Mouse (Mus musculus) embryonic facial prominence, embryonic 10.5 days (tissue): ENCODE measurements around the gene Zfp472. TPM values are rescaled to one million over a fixed set of nuclear protein-coding genes. Genes with fewer than 3 reads are reported as not detected.

Experiments used
- DNase-seq: peaks from one replicate; pipeline ENCODE4 v3.0.0-alpha.2; 2017; ENCODE audit warnings: low spot score
- H3K27ac ChIP-seq: fragments of 300-500 bp; sonication (generic); replicated peaks from 2 replicates; pipeline ENCODE4 v1.5.1; 2016; ENCODE audit warnings: mild to moderate bottlenecking
- H3K27me3 ChIP-seq: fragments of 300-500 bp; sonication (generic); replicated peaks from 2 replicates; pipeline ENCODE4 v1.6.1; 2016; ENCODE audit warnings: low read depth, mild to moderate bottlenecking; ENCODE audit not compliant: poor library complexity, severe bottlenecking
- H3K36me3 ChIP-seq: fragments of 300-500 bp; sonication (generic); replicated peaks from 2 replicates; pipeline ENCODE4 v1.6.1; 2016; ENCODE audit warnings: mild to moderate bottlenecking, moderate library complexity
- H3K4me1 ChIP-seq: fragments of 300-500 bp; sonication (generic); 2 replicates; pipeline ENCODE4 v1.6.1; 2016
- H3K4me3 ChIP-seq: fragments of 300-500 bp; sonication (generic); 2 replicates; pipeline ENCODE4 v1.5.1; 2016; ENCODE audit warnings: mild to moderate bottlenecking, moderate library complexity
- H3K9me3 ChIP-seq: fragments of 300-500 bp; sonication (generic); 2 replicates; pipeline ENCODE4 v1.6.1; 2016; ENCODE audit warnings: mild to moderate bottlenecking
- WGBS: fragments of 180-500 bp; shearing (Covaris S2); methylation state at CpG from one replicate; pipeline ENCODE4 v1.1.7; 2016; 5-methylcytosine and 5-hydroxymethylcytosine counted together
- polyA plus RNA-seq: library from polyadenylated mRNA; unstranded; fragments of >200 nt; fragmentation: Nextera tagmentation; extraction: Ambion mirVana; gene quantifications from 2 replicates; pipeline ENCODE4 v1.2.1, GENCODE M21; 2016

Gene Zfp472
- 12.0 and 15.1 TPM in 2 replicates for polyA plus RNA-seq

GRCm38 (mm10) chr17:32965623-32966290, at the start of gene Zfp472:
Gene Zfp472 (plus strand): TSS chr17:32965814.
- Histone ChIP-seq H3K36me3 (no peaks in the 10 kb centered on the region), H3K4me3 (peak within 1 kb of the TSS; percentile 87), H3K27ac (peak within 1 kb of the TSS; percentile 78), H3K4me1 (peaks cover 16% of the 10 kb centered on the region), H3K9me3 (no peaks in the 10 kb centered on the region), H3K27me3 (no peaks in the 10 kb centered on the region)
- under 1% methylated on average over 33 of the region's 33 CpGs for whole genome bisulfite sequencing
- DNase-seq = peak; percentile 92

GRCm38 (mm10) chr17:32916075-32916474, 49.5 kb upstream of the Zfp472 start:
- DNase-seq = no peak
- H3K27ac ChIP-seq = no peak overlapping the region
- H3K27me3 ChIP-seq = no peaks in the 10 kb centered on the region
- H3K4me3 ChIP-seq = no peak overlapping the region
- H3K4me1 ChIP-seq = no peaks in the 10 kb centered on the region
- H3K9me3 ChIP-seq = peaks cover 8% of the 10 kb centered on the region; the same call in 1 of the 2 replicates
- 84% methylated on average over 1 of the region's 1 CpGs for WGBS
- no peaks in the 10 kb centered on the region for H3K36me3 ChIP-seq

GRCm38 (mm10) chr17:32917131-32917530, 48.5 kb upstream of the Zfp472 start, which contains the start of gene Cyp4f14:
Gene Cyp4f14 (minus strand): TSS chr17:32917342.
- Histone ChIP-seq H3K4me1 (no peaks in the 10 kb centered on the region), H3K9me3 (peaks cover 16% of the 10 kb centered on the region), H3K27ac (no peak within 1 kb of the TSS), H3K4me3 (no peak within 1 kb of the TSS), H3K36me3 (no peaks in the 10 kb centered on the region), H3K27me3 (no peaks in the 10 kb centered on the region)
- WGBS = 71% methylated on average over 2 of the region's 2 CpGs
- no peak for DNase-seq

- H3K4me3 ChIP-seq = no peak overlapping the region
- no peaks in the 10 kb centered on the region for H3K36me3 ChIP-seq
- 77% methylated on average over 2 of the region's 2 CpGs for WGBS
- H3K27ac ChIP-seq = no peak overlapping the region
- no peaks in the 10 kb centered on the region for H3K27me3 ChIP-seq
- no peaks in the 10 kb centered on the region for H3K4me1 ChIP-seq
- no peak for DNase-seq
- peaks cover 16% of the 10 kb centered on the region for H3K9me3 ChIP-seq
These were observed 46.5 kb upstream of the Zfp472 start for GRCm38 (mm10) chr17:32919123-32919522.

- Histone ChIP-seq H3K27ac (no peak overlapping the region), H3K4me3 (no peak overlapping the region), H3K9me3 (peaks cover 16% of the 10 kb centered on the region), H3K36me3 (no peaks in the 10 kb centered on the region), H3K27me3 (peaks cover 4% of the 10 kb centered on the region), H3K4me1 (peaks cover 10% of the 10 kb centered on the region)
- 95% methylated on average over 1 of the region's 1 CpGs for WGBS
- no peak for DNase-seq
These were observed 41.9 kb upstream of the Zfp472 start for GRCm38 (mm10) chr17:32923681-32924080.

- Histone ChIP-seq H3K9me3 (peaks cover 16% of the 10 kb centered on the region), H3K36me3 (no peaks in the 10 kb centered on the region), H3K4me3 (peak overlapping the region; percentile 65), H3K27me3 (peaks cover 7% of the 10 kb centered on the region), H3K4me1 (peaks cover 10% of the 10 kb centered on the region), H3K27ac (peak overlapping the region; percentile 90)
- WGBS = 15% methylated on average over 32 of the region's 32 CpGs
- DNase-seq = peak; percentile 85
These were observed 40.8 kb upstream of the Zfp472 start for GRCm38 (mm10) chr17:32924658-32925312.

- DNase-seq = no peak
- Histone ChIP-seq H3K9me3 (no peaks in the 10 kb centered on the region), H3K27me3 (peaks cover 7% of the 10 kb centered on the region), H3K36me3 (no peaks in the 10 kb centered on the region), H3K27ac (no peak overlapping the region), H3K4me1 (peaks cover 10% of the 10 kb centered on the region), H3K4me3 (no peak overlapping the region)
- 82% methylated on average over 5 of the region's 5 CpGs for WGBS
These were observed 37.8 kb upstream of the Zfp472 start for GRCm38 (mm10) chr17:32927803-32928202.

GRCm38 (mm10) chr17:32939831-32940230, 25.8 kb upstream of the Zfp472 start:
- no peak for DNase-seq
- Histone ChIP-seq H3K27ac (no peak overlapping the region), H3K4me1 (no peaks in the 10 kb centered on the region), H3K4me3 (no peak overlapping the region), H3K36me3 (no peaks in the 10 kb centered on the region), H3K27me3 (no peaks in the 10 kb centered on the region), H3K9me3 (no peaks in the 10 kb centered on the region)
- 80% methylated on average over 4 of the region's 4 CpGs for WGBS

GRCm38 (mm10) chr17:32943661-32944060, 22.0 kb upstream of the Zfp472 start:
- Histone ChIP-seq H3K27ac (no peak overlapping the region), H3K4me1 (peaks cover 11% of the 10 kb centered on the region), H3K36me3 (no peaks in the 10 kb centered on the region), H3K9me3 (no peaks in the 10 kb centered on the region), H3K4me3 (no peak overlapping the region), H3K27me3 (no peaks in the 10 kb centered on the region)
- WGBS = 94% methylated on average over 3 of the region's 3 CpGs
- no peak for DNase-seq

GRCm38 (mm10) chr17:32944402-32945035, 21.1 kb upstream of the Zfp472 start:
- Histone ChIP-seq H3K36me3 (no peaks in the 10 kb centered on the region), H3K27ac (no peak overlapping the region), H3K4me1 (peaks cover 11% of the 10 kb centered on the region), H3K9me3 (no peaks in the 10 kb centered on the region), H3K4me3 (no peak overlapping the region), H3K27me3 (no peaks in the 10 kb centered on the region)
- no peak for DNase-seq
- WGBS = 62% methylated on average over 3 of the region's 3 CpGs

- no peaks in the 10 kb centered on the region for H3K9me3 ChIP-seq
- peaks cover 11% of the 10 kb centered on the region for H3K4me1 ChIP-seq
- no peaks in the 10 kb centered on the region for H3K36me3 ChIP-seq
- peak overlapping the region; percentile 51; the same call in 1 of the 2 replicates for H3K27ac ChIP-seq
- DNase-seq = no peak
- WGBS = 63% methylated on average over 9 of the region's 9 CpGs
- no peaks in the 10 kb centered on the region for H3K27me3 ChIP-seq
- peak overlapping the region; percentile 54 for H3K4me3 ChIP-seq
These were observed 18.9 kb upstream of the Zfp472 start for GRCm38 (mm10) chr17:32946716-32947115.

GRCm38 (mm10) chr17:32947215-32947914, 18.2 kb upstream of the Zfp472 start, which contains the start of gene Cyp4f13:
Gene Cyp4f13 (minus strand): TSS chr17:32947402.
- H3K4me1 ChIP-seq = peaks cover 11% of the 10 kb centered on the region
- H3K27ac ChIP-seq = peak within 1 kb of the TSS; percentile 51; the same call in 1 of the 2 replicates
- no peaks in the 10 kb centered on the region for H3K9me3 ChIP-seq
- no peaks in the 10 kb centered on the region for H3K36me3 ChIP-seq
- peak within 1 kb of the TSS; percentile 54 for H3K4me3 ChIP-seq
- WGBS = 42% methylated on average over 12 of the region's 12 CpGs
- no peaks in the 10 kb centered on the region for H3K27me3 ChIP-seq
- DNase-seq = peak; percentile 69
